Mouse (Mus musculus) neural tube, embryonic 11.5 days (tissue): Measurements from ENCODE around the gene Slc9a3r2. TPM values are rescaled to one million over a fixed set of nuclear protein-coding genes. Genes with fewer than 3 reads are reported as not detected.
"Not testable (repeated sequence)": the region's sequence is repeated elsewhere in the genome, so short reads cannot be mapped to it uniquely, and the experiment has no call there.

Experiments used
- ATAC-seq: fragments of 200-750 bp; cut with Nextera tagmentation; 2 replicates; pipeline ENCODE4 v1.8.0; 2017; ENCODE audit warnings: moderate number of reproducible peaks, mild to moderate bottlenecking, moderate TSS enrichment, moderate library complexity; ENCODE audit not compliant: insufficient read depth, low FRiP score, low TSS enrichment
- DNase-seq: peaks from one replicate; pipeline ENCODE4 v3.0.0-alpha.2; 2015; ENCODE audit warnings: low spot score
- H3K27ac ChIP-seq: fragments of 300-500 bp; sonication (generic); 2 replicates; pipeline ENCODE4 v1.5.1; 2014; ENCODE audit warnings: low read depth, mild to moderate bottlenecking, low read length
- H3K27me3 ChIP-seq: fragments of 300-500 bp; sonication (generic); 2 replicates; pipeline ENCODE4 v1.6.1; 2014; ENCODE audit warnings: mild to moderate bottlenecking, low read length, mixed read lengths; ENCODE audit not compliant: control insufficient read depth, insufficient read depth
- H3K36me3 ChIP-seq: fragments of 300-500 bp; sonication (generic); 2 replicates; pipeline ENCODE4 v1.6.1; 2014; ENCODE audit warnings: mild to moderate bottlenecking, low read length, moderate library complexity, mixed read lengths; ENCODE audit not compliant: control insufficient read depth, insufficient read depth
- H3K4me1 ChIP-seq: fragments of 300-500 bp; sonication (generic); 2 replicates; pipeline ENCODE4 v1.6.1; 2014; ENCODE audit warnings: low read length, mixed read lengths; ENCODE audit not compliant: control insufficient read depth, insufficient read depth
- H3K4me2 ChIP-seq: fragments of 300-500 bp; sonication (generic); 2 replicates; pipeline ENCODE4 v1.6.1; 2014; ENCODE audit warnings: low read depth, mild to moderate bottlenecking, moderate library complexity
- H3K4me3 ChIP-seq: fragments of 300-500 bp; sonication (generic); 2 replicates; pipeline ENCODE4 v1.5.1; 2014; ENCODE audit warnings: low read depth, low read length
- H3K9ac ChIP-seq: fragments of 300-500 bp; sonication (generic); 2 replicates; pipeline ENCODE4 v1.6.1; 2014; ENCODE audit warnings: mild to moderate bottlenecking, low read length
- H3K9me3 ChIP-seq: fragments of 300-500 bp; sonication (generic); 2 replicates; pipeline ENCODE4 v1.6.1; 2016; ENCODE audit warnings: low read length; ENCODE audit not compliant: control insufficient read depth
- WGBS: fragments of 180-500 bp; shearing (Covaris S2); extraction: QIAGEN DNeasy Blood & Tissue Kit; methylation state at CpG from one replicate; pipeline ENCODE4 v1.1.7; 2014; 5-methylcytosine and 5-hydroxymethylcytosine counted together
- polyA plus RNA-seq: library from polyadenylated mRNA; unstranded; fragments of >200 nt; fragmentation: Nextera tagmentation; extraction: Ambion mirVana; gene quantifications from 2 replicates; pipeline ENCODE4 v1.2.1, GENCODE M21; 2014

Slc9a3r2 gene
- polyA plus RNA-seq, 1 experiment from 2014 or later, result 38.8 TPM

- Histone ChIP-seq H3K27ac (peak overlapping the region; percentile 76; the same call in 1 of the 2 replicates), H3K9ac (peak overlapping the region; percentile 94), H3K27me3 (no peaks in the 10 kb centered on the region), H3K4me2 (peak overlapping the region; percentile 76), H3K4me3 (peak overlapping the region; percentile 98), H3K9me3 (no peaks in the 10 kb centered on the region), H3K4me1 (peaks cover 24% of the 10 kb centered on the region), H3K36me3 (no peaks in the 10 kb centered on the region)
- 11% methylated on average over 8 of the region's 8 CpGs for WGBS
- DNase-seq (no peak), ATAC-seq (no peak)
These were observed 20.2 kb upstream of the Slc9a3r2 start for GRCm38 (mm10) chr17:24670246-24670844.

- ATAC-seq (peak; percentile 95), DNase-seq (peak; percentile 96)
- Histone ChIP-seq H3K9me3 (no peaks in the 10 kb centered on the region), H3K27me3 (no peaks in the 10 kb centered on the region), H3K4me2 (peak within 1 kb of the TSS; percentile 76), H3K27ac (peak within 1 kb of the TSS; percentile 76), H3K9ac (peak within 1 kb of the TSS; percentile 94), H3K4me3 (peak within 1 kb of the TSS; percentile 98), H3K36me3 (no peaks in the 10 kb centered on the region), H3K4me1 (peaks cover 24% of the 10 kb centered on the region)
- under 1% methylated on average over 75 of the region's 80 CpGs for WGBS
These were observed 19.6 kb upstream of the Slc9a3r2 start, which contains the start of gene Zfp598 for GRCm38 (mm10) chr17:24669545-24670245. Gene Zfp598 (plus strand): TSS chr17:24669687.

- H3K4me1 ChIP-seq, result peaks cover 24% of the 10 kb centered on the region
- H3K9ac ChIP-seq, result peak overlapping the region; percentile 94
- not testable (repeated sequence) for H3K36me3 ChIP-seq, DNase-seq, H3K27me3 ChIP-seq, H3K9me3 ChIP-seq, H3K27ac ChIP-seq
- WGBS, result 12% methylated on average over 15 of the region's 15 CpGs
- peak overlapping the region; percentile 76 for H3K4me2 ChIP-seq
- peak overlapping the region; percentile 98 for H3K4me3 ChIP-seq
- peak; percentile 20; the same call in 1 of the 2 replicates for ATAC-seq
These were observed 19.1 kb upstream of the Slc9a3r2 start for GRCm38 (mm10) chr17:24669214-24669544.

- DNase-seq (peak; percentile 38), ATAC-seq (no peak)
- H3K27ac ChIP-seq, result no peak overlapping the region
- H3K9ac ChIP-seq, result no peak overlapping the region
- no peaks in the 10 kb centered on the region for H3K27me3 ChIP-seq
- peaks cover 24% of the 10 kb centered on the region for H3K4me1 ChIP-seq
- H3K4me2 ChIP-seq, result no peak overlapping the region
- no peak overlapping the region for H3K4me3 ChIP-seq
- 36% methylated on average over 6 of the region's 6 CpGs for WGBS
- H3K9me3 ChIP-seq, result no peaks in the 10 kb centered on the region
- no peaks in the 10 kb centered on the region for H3K36me3 ChIP-seq
These were observed 17.3 kb upstream of the Slc9a3r2 start for GRCm38 (mm10) chr17:24667416-24667815.

- not testable (repeated sequence) for H3K27ac ChIP-seq, ATAC-seq, H3K9me3 ChIP-seq, H3K36me3 ChIP-seq, H3K27me3 ChIP-seq, H3K9ac ChIP-seq, H3K4me3 ChIP-seq, H3K4me2 ChIP-seq, DNase-seq
- 73% methylated on average over 7 of the region's 7 CpGs for WGBS
- peaks cover 22% of the 10 kb centered on the region for H3K4me1 ChIP-seq
These were observed 16.9 kb upstream of the Slc9a3r2 start for GRCm38 (mm10) chr17:24667011-24667410.

- Histone ChIP-seq H3K4me2 (peak within 1 kb of the TSS; percentile 60), H3K4me1 (no peaks in the 10 kb centered on the region), H3K27ac (no peak within 1 kb of the TSS), H3K4me3 (peak within 1 kb of the TSS; percentile 31), H3K36me3 (no peaks in the 10 kb centered on the region), H3K9ac (peak within 1 kb of the TSS; percentile 29; the same call in 1 of the 2 replicates), H3K9me3 (no peaks in the 10 kb centered on the region), H3K27me3 (peaks cover 36% of the 10 kb centered on the region)
- DNase-seq (peak; percentile 37), ATAC-seq (no peak)
- WGBS, result 1% methylated on average over 47 of the region's 47 CpGs
These were observed 8.1 kb upstream of the Slc9a3r2 start, which contains the start of gene Npw for GRCm38 (mm10) chr17:24658017-24658758. Gene Npw (minus strand): TSS chr17:24658457.

- Histone ChIP-seq H3K4me3 (no peak overlapping the region), H3K27ac (no peak overlapping the region), H3K4me1 (peaks cover 5% of the 10 kb centered on the region), H3K36me3 (no peaks in the 10 kb centered on the region), H3K9ac (no peak overlapping the region), H3K4me2 (no peak overlapping the region), H3K27me3 (peaks cover 42% of the 10 kb centered on the region), H3K9me3 (no peaks in the 10 kb centered on the region)
- 79% methylated on average over 4 of the region's 4 CpGs for WGBS
- no peak for ATAC-seq
- DNase-seq, result no peak
These were observed 4.8 kb upstream of the Slc9a3r2 start for GRCm38 (mm10) chr17:24654969-24655368.

- Histone ChIP-seq H3K36me3 (no peaks in the 10 kb centered on the region), H3K4me2 (peak overlapping the region; percentile 37), H3K27ac (no peak overlapping the region), H3K4me3 (no peak overlapping the region), H3K9ac (no peak overlapping the region; the same call in 1 of the 2 replicates), H3K27me3 (peaks cover 36% of the 10 kb centered on the region), H3K9me3 (no peaks in the 10 kb centered on the region), H3K4me1 (peaks cover 7% of the 10 kb centered on the region)
- peak; percentile 61; the same call in 1 of the 2 replicates for ATAC-seq
- peak; percentile 86 for DNase-seq
- WGBS, result 4% methylated on average over 19 of the region's 19 CpGs
These were observed 4.0 kb upstream of the Slc9a3r2 start for GRCm38 (mm10) chr17:24653967-24654710.
